Mouse (Mus musculus): ENCODE measurements at regions not wholly inside any gene's neighbourhood (a gene's known extent, or its start where the extent isn't known, plus 50 kb on each side); places are given as distances from the start of the nearest gene placed in this dataset.

GRCm38 (mm10) chr3:148385712-148386111 lies 604.6 kb downstream of the Adgrl2 start:
- no peak for TF ChIP-seq MYOD1 (IDR thresholded peaks at IDR 0.05; ENCODE audit: control insufficient read depth, insufficient read length, low read depth)
- no peak for TF ChIP-seq CTCF (IDR thresholded peaks at IDR 0.05; ENCODE audit: control insufficient read depth, insufficient read depth, insufficient read length)
- no peak for TF ChIP-seq CEBPB (IDR thresholded peaks at IDR 0.05; ENCODE audit: low read depth)
- TF ChIP-seq MAX (IDR thresholded peaks at IDR 0.05): no peak
- no peak for TF ChIP-seq USF1 (IDR thresholded peaks at IDR 0.05; ENCODE audit: low read depth)
- TF ChIP-seq FOSL1 (IDR thresholded peaks at IDR 0.05; ENCODE audit: insufficient read depth, low read length, poor library complexity, severe bottlenecking): no peak
- TF ChIP-seq MYOG (IDR thresholded peaks at IDR 0.05; ENCODE audit: control insufficient read depth, extremely low read depth, insufficient read length): no peak
